Comparison of ENCODE assay signal across 12 mouse cellular contexts in the genomic region with DNA sequence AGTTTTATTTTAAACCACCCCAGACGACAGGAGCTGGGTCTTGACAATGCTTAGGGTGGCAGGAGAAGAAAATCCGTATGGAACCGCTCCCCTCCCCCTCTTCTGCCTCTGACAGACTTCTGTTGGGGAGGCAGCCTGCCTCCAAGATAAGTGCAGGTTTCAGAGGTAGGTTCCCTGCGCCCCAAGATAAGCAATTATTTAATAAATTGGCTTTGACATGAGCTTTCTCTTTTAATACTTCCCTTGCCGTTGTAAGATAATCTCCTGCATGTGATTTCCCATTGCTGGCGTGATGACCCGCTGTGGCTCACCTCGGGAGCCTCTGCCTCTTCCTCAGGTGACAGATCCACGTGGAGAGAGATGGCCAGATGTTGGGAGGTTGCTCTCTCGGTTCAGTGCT.
DNase-seq lines count a peak whose midpoint lies in the region; ATAC-seq and TF ChIP-seq lines count a peak whose summit lies in the region.
"Had no signal": no experiment of that assay in that cellular context is flagged by ENCODE, and none has a peak within 500 bp of the region (broad histone marks: within the 10 kb centered on the region; RNA-seq: fewer than 3 reads in every experiment).

No protein-coding gene starts in this region.

- ATAC-seq in heart, embryonic 15.5 days (replicated peaks; ENCODE audit: insufficient number of reproducible peaks, insufficient read depth, low FRiP score, low read depth), result no peak
- ATAC-seq in midbrain, postnatal 0 days (ENCODE audit: low FRiP score), result no peak
- ATAC-seq in embryonic facial prominence, embryonic 15.5 days (ENCODE audit: insufficient number of reproducible peaks, low FRiP score, low TSS enrichment, low read depth), result no peak
- no peak for ATAC-seq in stomach, embryonic 15.5 days (ENCODE audit: insufficient read depth, low FRiP score, low read depth)
- ATAC-seq: hindbrain, embryonic 16.5 days had no signal

- H3K4me1 ChIP-seq in heart, embryonic 15.5 days (replicated peaks), result peaks cover 23% of the 10 kb centered on the region
- H3K4me1 ChIP-seq in midbrain, embryonic 10.5 days, result peaks cover 33% of the 10 kb centered on the region
- H3K4me1 ChIP-seq in midbrain, postnatal 0 days (ENCODE audit: insufficient read depth, low read length), result no peaks in the 10 kb centered on the region
- H3K4me1 ChIP-seq in embryonic facial prominence, embryonic 15.5 days, result peaks cover 20% of the 10 kb centered on the region
- no peaks in the 10 kb centered on the region for H3K4me1 ChIP-seq in stomach, embryonic 15.5 days

- no peaks in the 10 kb centered on the region for H3K9me3 ChIP-seq in heart, embryonic 15.5 days (replicated peaks)
- no peaks in the 10 kb centered on the region for H3K9me3 ChIP-seq in midbrain, embryonic 10.5 days (replicated peaks)
- no peaks in the 10 kb centered on the region for H3K9me3 ChIP-seq in midbrain, postnatal 0 days (ENCODE audit: low read length)
- H3K9me3 ChIP-seq in embryonic facial prominence, embryonic 15.5 days (replicated peaks), result no peaks in the 10 kb centered on the region
- H3K9me3 ChIP-seq in stomach, embryonic 15.5 days, result no peaks in the 10 kb centered on the region

- H3K4me3 ChIP-seq in heart, embryonic 15.5 days, result peak overlapping the region; percentile 32
- peak overlapping the region; percentile 2; the same call in 1 of the 2 replicates for H3K4me3 ChIP-seq in midbrain, embryonic 10.5 days
- H3K4me3 ChIP-seq in midbrain, postnatal 0 days (ENCODE audit: low read depth, low read length), result no peak overlapping the region
- no peak overlapping the region for H3K4me3 ChIP-seq in embryonic facial prominence, embryonic 15.5 days (replicated peaks)
- no peak overlapping the region for H3K4me3 ChIP-seq in stomach, embryonic 15.5 days (replicated peaks)

- TF ChIP-seq CTCF in midbrain, postnatal 0 days (IDR thresholded peaks at IDR 0.05), result no peak

- H3K27me3 ChIP-seq in heart, embryonic 15.5 days, result no peaks in the 10 kb centered on the region
- peaks cover 45% of the 10 kb centered on the region for H3K27me3 ChIP-seq in midbrain, embryonic 10.5 days (ENCODE audit: low read depth, poor library complexity, severe bottlenecking)
- no peaks in the 10 kb centered on the region; the same call in 1 of the 2 replicates for H3K27me3 ChIP-seq in midbrain, postnatal 0 days (ENCODE audit: insufficient read depth, low read length)
- peaks cover 13% of the 10 kb centered on the region for H3K27me3 ChIP-seq in embryonic facial prominence, embryonic 15.5 days
- no peaks in the 10 kb centered on the region for H3K27me3 ChIP-seq in stomach, embryonic 15.5 days (replicated peaks)

- H3K9ac ChIP-seq in heart, embryonic 15.5 days, result peak overlapping the region; percentile 35; the same call in 1 of the 2 replicates
- H3K9ac ChIP-seq in midbrain, postnatal 0 days (replicated peaks; ENCODE audit: low read length, poor library complexity, severe bottlenecking), result no peak overlapping the region
- no peak overlapping the region for H3K9ac ChIP-seq in embryonic facial prominence, embryonic 15.5 days
- no peak overlapping the region for H3K9ac ChIP-seq in stomach, embryonic 15.5 days

- no peak for DNase-seq in heart, adult 11 months
- no peak for DNase-seq in midbrain, embryonic 10.5 days (ENCODE audit: low spot score)
- no peak for DNase-seq in midbrain, postnatal 0 days (ENCODE audit: low spot score)
- DNase-seq in embryo, embryonic 9.5 days (ENCODE audit: extremely low spot score), result no peak
- DNase-seq: adrenal gland, postnatal 36 days; cerebellum, adult 18-20 months; kidney, postnatal 14 days; lung, adult 18-20 months had no signal

- peak overlapping the region; percentile 58 for H3K4me2 ChIP-seq in heart, embryonic 15.5 days
- no peak overlapping the region for H3K4me2 ChIP-seq in midbrain, postnatal 0 days (ENCODE audit: low read depth, low read length, poor library complexity, severe bottlenecking)
- 0 out of 2 replicates have a peak overlapping the region, but pooled peaks have one; percentile 17 for H3K4me2 ChIP-seq in embryonic facial prominence, embryonic 15.5 days (replicated peaks)
- H3K4me2 ChIP-seq in stomach, embryonic 15.5 days, result peak overlapping the region; percentile 41

- 0 out of 2 replicates have a peak overlapping the region, but pooled peaks have one; percentile 24 for H3K27ac ChIP-seq in heart, embryonic 15.5 days
- H3K27ac ChIP-seq in midbrain, embryonic 10.5 days (replicated peaks), result peak overlapping the region; percentile 13; the same call in 1 of the 2 replicates
- H3K27ac ChIP-seq in midbrain, postnatal 0 days (ENCODE audit: low read depth, low read length), result no peak overlapping the region
- no peak overlapping the region for H3K27ac ChIP-seq in embryonic facial prominence, embryonic 15.5 days (replicated peaks)
- no peak overlapping the region for H3K27ac ChIP-seq in stomach, embryonic 15.5 days

- H3K36me3 ChIP-seq in heart, embryonic 15.5 days, result no peaks in the 10 kb centered on the region
- H3K36me3 ChIP-seq in midbrain, embryonic 10.5 days, result no peaks in the 10 kb centered on the region
- H3K36me3 ChIP-seq in midbrain, postnatal 0 days (ENCODE audit: insufficient read depth, low read length), result no peaks in the 10 kb centered on the region
- H3K36me3 ChIP-seq in embryonic facial prominence, embryonic 15.5 days, result no peaks in the 10 kb centered on the region
- H3K36me3 ChIP-seq in stomach, embryonic 15.5 days, result no peaks in the 10 kb centered on the region

- WGBS in heart, embryonic 15.5 days, result 23% methylated on average over 10 of the region's 10 CpGs
- WGBS in midbrain, embryonic 10.5 days, result 41% methylated on average over 10 of the region's 10 CpGs
- WGBS in midbrain, postnatal 0 days, result 21% methylated on average over 10 of the region's 10 CpGs
- 19% methylated on average over 10 of the region's 10 CpGs for WGBS in embryonic facial prominence, embryonic 15.5 days
- WGBS in stomach, embryonic 15.5 days, result 29% methylated on average over 10 of the region's 10 CpGs

Comparison
In these comparisons a context has a peak if more than half of its experiments do, and no peak if none do; other contexts are left out.
1. H3K27ac ChIP-seq: peak in heart, embryonic 15.5 days (single experiment) and midbrain, embryonic 10.5 days (single experiment); none in midbrain, postnatal 0 days (single experiment), embryonic facial prominence, embryonic 15.5 days (single experiment) and stomach, embryonic 15.5 days (single experiment).
2. H3K4me3 ChIP-seq: peak in heart, embryonic 15.5 days (single experiment) and midbrain, embryonic 10.5 days (single experiment); none in midbrain, postnatal 0 days (single experiment), embryonic facial prominence, embryonic 15.5 days (single experiment) and stomach, embryonic 15.5 days (single experiment).